Mouse (Mus musculus): ENCODE measurements at regions not wholly inside any gene's neighbourhood (a gene's known extent, or its start where the extent isn't known, plus 50 kb on each side); places are given as distances from the start of the nearest gene placed in this dataset.

- DNase-seq (ENCODE audit: low read depth) = no peak
Measured at GRCm38 (mm10) chr15:70982719-70983118, 2851.6 kb upstream of the Gm6569 start.

GRCm38 (mm10) chr15:70987973-70988570 is 2846.3 kb upstream of the Gm6569 start:
- no peak for DNase-seq (ENCODE audit: low read depth)

DNA sequence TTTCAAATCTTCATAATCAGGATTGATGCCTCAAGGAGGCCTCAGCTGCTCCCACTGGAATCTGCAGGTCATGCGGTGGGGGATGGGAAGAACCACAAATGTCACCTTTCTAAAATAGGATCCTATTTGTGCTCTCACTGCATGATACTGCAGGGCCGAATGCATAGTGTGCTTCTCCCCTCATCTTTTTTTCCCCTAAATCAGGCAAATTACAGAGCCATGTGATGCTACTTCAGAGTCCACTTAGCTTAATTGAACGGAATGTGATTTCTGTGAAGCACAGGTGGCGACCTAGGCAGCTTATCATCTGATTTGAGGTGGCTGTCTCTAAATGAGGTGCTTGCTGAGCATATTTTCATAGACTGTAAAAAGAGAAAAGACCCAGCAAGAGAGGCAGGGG is 2841.0 kb upstream of the Gm6569 start:
- DNase-seq (ENCODE audit: low read depth) = no peak

GRCm38 (mm10) chr15:71010362-71010761 is 2824.0 kb upstream of the Gm6569 start:
- no peak for DNase-seq (ENCODE audit: low read depth)

- no peak for DNase-seq (ENCODE audit: low read depth)
Measured at GRCm38 (mm10) chr15:71010773-71011172, 2823.6 kb upstream of the Gm6569 start.

- DNase-seq (ENCODE audit: low read depth) = no peak
Measured at GRCm38 (mm10) chr15:71054251-71054852, 2780.0 kb upstream of the Gm6569 start.

DNA sequence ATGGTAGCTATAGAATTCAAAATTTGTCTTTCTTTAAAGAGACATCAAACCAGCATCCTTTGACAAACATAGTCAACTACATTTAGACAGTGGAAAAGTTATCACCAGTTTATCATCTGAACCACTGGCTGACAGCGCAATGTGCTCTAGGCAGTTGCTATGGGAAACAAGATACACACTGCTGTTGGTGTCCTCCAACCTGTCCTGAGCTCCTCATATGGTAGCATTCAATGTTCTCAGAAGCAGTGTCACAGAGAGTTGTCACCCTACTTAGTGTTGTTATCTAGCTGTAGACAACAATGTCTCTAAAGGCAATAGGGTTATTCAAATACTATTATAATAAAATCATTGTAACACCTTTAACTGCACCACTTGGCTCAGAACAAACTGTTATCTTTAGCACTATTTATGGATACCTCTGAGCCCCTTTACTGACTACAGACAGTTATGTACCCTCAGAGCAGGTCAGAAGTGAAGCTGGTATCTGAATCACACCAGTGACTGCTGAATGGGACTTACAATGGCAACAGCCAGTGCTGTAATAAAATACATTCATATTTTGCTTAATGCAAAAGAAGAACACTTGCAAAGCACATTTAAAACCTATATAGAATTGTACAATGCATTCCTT is 2747.9 kb upstream of the Gm6569 start:
- DNase-seq (ENCODE audit: low read depth) = no peak

- no peak for DNase-seq (ENCODE audit: low read depth)
Measured at GRCm38 (mm10) chr15:71099111-71099510, 2735.2 kb upstream of the Gm6569 start.

- no peak for DNase-seq (ENCODE audit: low read depth)
Measured at GRCm38 (mm10) chr15:71129802-71130201, 2704.6 kb upstream of the Gm6569 start.

GRCm38 (mm10) chr15:71157680-71158079 is 2676.7 kb upstream of the Gm6569 start:
- DNase-seq (ENCODE audit: low read depth) = no peak

GRCm38 (mm10) chr15:71162097-71162496 is 2672.3 kb upstream of the Gm6569 start:
- DNase-seq (ENCODE audit: low read depth) = no peak

GRCm38 (mm10) chr15:71195011-71195739 is 2639.2 kb upstream of the Gm6569 start:
- no peak for DNase-seq (ENCODE audit: low read depth)

DNA sequence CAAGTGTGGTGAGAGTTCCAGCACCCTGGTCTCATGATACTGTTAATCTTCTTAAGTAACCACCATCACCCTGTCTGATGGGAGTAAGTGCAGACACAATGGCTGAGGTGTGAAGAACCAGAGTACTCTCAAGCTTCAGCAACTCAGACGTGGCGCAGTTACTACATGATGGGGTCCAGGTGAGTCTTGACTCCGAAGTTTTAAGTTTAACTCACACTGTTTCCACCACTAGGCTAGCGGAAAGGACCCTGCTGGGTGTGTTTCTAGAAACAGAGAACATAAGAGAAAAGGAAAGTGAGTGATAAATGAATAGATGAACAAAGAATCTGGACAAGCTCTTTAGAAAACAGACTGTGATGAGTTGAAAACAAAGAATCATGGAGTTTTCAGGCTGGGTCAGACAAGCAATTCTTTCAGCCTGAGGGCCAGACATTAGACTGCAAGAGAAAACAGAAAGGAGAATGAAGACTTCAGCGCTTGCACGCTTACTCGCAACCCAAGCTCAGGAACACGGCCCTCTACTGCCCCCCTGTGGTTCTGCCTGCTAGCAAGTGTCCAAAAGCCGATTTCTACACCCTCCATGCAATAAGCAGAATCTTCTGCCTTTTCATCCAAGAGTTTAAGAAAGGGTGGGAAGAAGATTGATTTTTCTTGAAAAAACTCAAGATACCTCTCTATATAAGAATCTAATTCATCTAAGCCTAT is 2593.6 kb upstream of the Gm6569 start:
- no peak for DNase-seq (ENCODE audit: low read depth)

- DNase-seq (ENCODE audit: low read depth) = no peak
Measured at GRCm38 (mm10) chr15:71243539-71243938, 2590.8 kb upstream of the Gm6569 start.

- DNase-seq (ENCODE audit: low read depth) = no peak
Measured at GRCm38 (mm10) chr15:71275876-71276565, 2558.3 kb upstream of the Gm6569 start.

DNA sequence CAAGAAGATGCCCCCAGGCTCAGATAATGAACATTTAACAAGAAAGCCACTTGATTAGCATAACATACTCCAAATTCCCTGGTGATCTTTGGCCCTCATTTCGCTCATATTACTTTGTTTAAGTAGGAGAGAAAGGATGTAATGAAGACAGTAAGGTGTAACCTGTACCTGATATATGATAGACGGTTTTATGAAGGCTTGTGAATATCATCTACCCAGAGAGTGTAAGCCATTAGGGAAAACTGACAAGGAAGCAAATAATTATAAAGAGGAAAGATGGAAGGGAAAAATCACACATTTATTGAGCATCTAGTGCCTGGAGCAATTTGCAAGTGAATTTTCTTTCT is 2557.8 kb upstream of the Gm6569 start:
- no peak for DNase-seq (ENCODE audit: low read depth)

GRCm38 (mm10) chr15:71277388-71277787 is 2557.0 kb upstream of the Gm6569 start:
- no peak for DNase-seq (ENCODE audit: low read depth)

GRCm38 (mm10) chr15:71283775-71284174 is 2550.6 kb upstream of the Gm6569 start:
- no peak for DNase-seq (ENCODE audit: low read depth)

GRCm38 (mm10) chr15:71302541-71302940 is 2531.8 kb upstream of the Gm6569 start:
- no peak for DNase-seq (ENCODE audit: low read depth)

- DNase-seq (ENCODE audit: low read depth) = no peak
Measured at GRCm38 (mm10) chr15:71310230-71310629, 2524.1 kb upstream of the Gm6569 start.

- DNase-seq (ENCODE audit: low read depth) = no peak
Measured at GRCm38 (mm10) chr15:71326596-71326995, 2507.8 kb upstream of the Gm6569 start.
